Mouse (Mus musculus): Measurements from ENCODE around the gene Prr36. TPM values are rescaled to one million over a fixed set of nuclear protein-coding genes. Genes with fewer than 3 reads are reported as not detected.
A peak's percentile ranks its signal among the peaks of the same experiment; 100 is the strongest.

The Prr36 gene
- polyA plus RNA-seq, 1 experiment = 0.18 TPM

- peak within 1 kb of the TSS; percentile 97 for H3ac ChIP-seq (ENCODE audit: control insufficient read depth, insufficient read length, low read depth)
- H3K4me3 ChIP-seq (ENCODE audit: insufficient read depth, poor library complexity, severe bottlenecking) = peak within 1 kb of the TSS; percentile 52
- H3K36me3 ChIP-seq (ENCODE audit: control insufficient read depth, insufficient read depth) = peaks cover 30% of the 10 kb centered on the region
- H3K27me3 ChIP-seq (ENCODE audit: control insufficient read depth, insufficient read depth, insufficient read length) = no peaks in the 10 kb centered on the region
- H3K79me3 ChIP-seq (ENCODE audit: low read depth) = peaks cover 11% of the 10 kb centered on the region
- peak; percentile 69 for TF ChIP-seq MAX (IDR thresholded peaks at IDR 0.05)
- TF ChIP-seq MYOG (IDR thresholded peaks at IDR 0.05; ENCODE audit: control insufficient read depth, extremely low read depth, insufficient read length) = no peak
- TF ChIP-seq MYOD1 (IDR thresholded peaks at IDR 0.05; ENCODE audit: control insufficient read depth, insufficient read length, low read depth) = no peak
- TF ChIP-seq CEBPB (IDR thresholded peaks at IDR 0.05; ENCODE audit: low read depth) = no peak
- no peak for TF ChIP-seq USF1 (IDR thresholded peaks at IDR 0.05; ENCODE audit: low read depth)
- H3K79me2 ChIP-seq (ENCODE audit: control insufficient read depth, insufficient read depth) = peaks cover 21% of the 10 kb centered on the region
Measured at GRCm38 (mm10) chr8:4252934-4253841, 35.9 kb upstream of the Prr36 start, which contains the start of gene Snapc2. TSS of gene Snapc2 (plus strand) at chr8:4253080.

GRCm38 (mm10) chr8:4252116-4252760 lies 35.0 kb upstream of the Prr36 start:
- peak overlapping the region; percentile 52 for H3K4me3 ChIP-seq (ENCODE audit: insufficient read depth, poor library complexity, severe bottlenecking)
- peaks cover 31% of the 10 kb centered on the region for H3K36me3 ChIP-seq (ENCODE audit: control insufficient read depth, insufficient read depth)
- peak overlapping the region; percentile 25 for H3ac ChIP-seq (ENCODE audit: control insufficient read depth, insufficient read length, low read depth)
- peaks cover 11% of the 10 kb centered on the region for H3K79me3 ChIP-seq (ENCODE audit: low read depth)
- no peak for TF ChIP-seq MYOG (IDR thresholded peaks at IDR 0.05; ENCODE audit: control insufficient read depth, extremely low read depth, insufficient read length)
- TF ChIP-seq USF1 (IDR thresholded peaks at IDR 0.05; ENCODE audit: low read depth) = no peak
- no peak for TF ChIP-seq MAX (IDR thresholded peaks at IDR 0.05)
- TF ChIP-seq CTCF (IDR thresholded peaks at IDR 0.05; ENCODE audit: control insufficient read depth, insufficient read depth, insufficient read length) = no peak
- TF ChIP-seq CEBPB (IDR thresholded peaks at IDR 0.05; ENCODE audit: low read depth) = no peak
- no peak for TF ChIP-seq MYOD1 (IDR thresholded peaks at IDR 0.05; ENCODE audit: control insufficient read depth, insufficient read length, low read depth)
- no peak for TF ChIP-seq FOSL1 (IDR thresholded peaks at IDR 0.05; ENCODE audit: insufficient read depth, low read length, poor library complexity, severe bottlenecking)
- peaks cover 21% of the 10 kb centered on the region for H3K79me2 ChIP-seq (ENCODE audit: control insufficient read depth, insufficient read depth)
- no peaks in the 10 kb centered on the region for H3K27me3 ChIP-seq (ENCODE audit: control insufficient read depth, insufficient read depth, insufficient read length)

DNA sequence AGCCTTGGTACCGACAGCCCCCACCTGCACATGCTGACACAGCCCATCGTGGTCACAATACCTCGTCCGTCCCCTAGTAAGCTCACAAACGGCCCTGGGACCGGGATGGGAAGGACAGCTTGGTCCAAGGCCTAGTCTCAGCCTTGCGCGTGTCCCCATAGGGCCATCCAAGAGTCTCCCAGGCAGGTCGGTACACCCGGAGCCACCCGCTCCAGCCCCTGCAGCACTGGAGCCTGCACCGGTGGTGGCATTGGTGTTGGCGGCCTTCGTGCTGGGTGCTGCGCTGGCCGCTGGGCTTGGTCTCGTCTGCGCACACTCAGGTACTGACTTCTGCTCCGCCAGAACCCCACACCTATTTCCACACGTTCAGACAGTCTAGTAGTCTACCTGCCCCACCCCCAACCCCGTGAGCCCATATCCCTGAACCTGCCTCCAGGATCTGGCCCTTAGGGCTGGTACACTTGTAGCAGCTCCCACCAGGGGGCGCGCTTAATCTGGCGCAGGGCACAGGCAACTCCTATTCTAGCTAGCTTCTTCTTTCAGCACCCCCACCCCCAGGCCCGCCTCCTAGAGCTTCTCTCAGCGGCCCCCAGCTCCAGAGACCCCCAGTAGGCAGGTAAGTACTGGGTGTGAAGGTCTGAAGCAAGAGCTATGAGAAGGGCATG lies 33.2 kb upstream of the Prr36 start:
- H3K36me3 ChIP-seq (ENCODE audit: control insufficient read depth, insufficient read depth) = peaks cover 22% of the 10 kb centered on the region
- no peak overlapping the region for H3ac ChIP-seq (ENCODE audit: control insufficient read depth, insufficient read length, low read depth)
- no peak for TF ChIP-seq MYOD1 (IDR thresholded peaks at IDR 0.05; ENCODE audit: control insufficient read depth, insufficient read length, low read depth)
- no peak for TF ChIP-seq CEBPB (IDR thresholded peaks at IDR 0.05; ENCODE audit: low read depth)
- no peak for TF ChIP-seq MAX (IDR thresholded peaks at IDR 0.05)
- TF ChIP-seq CTCF (IDR thresholded peaks at IDR 0.05; ENCODE audit: control insufficient read depth, insufficient read depth, insufficient read length) = peak; percentile 80
- TF ChIP-seq FOSL1 (IDR thresholded peaks at IDR 0.05; ENCODE audit: insufficient read depth, low read length, poor library complexity, severe bottlenecking) = no peak
- peaks cover 11% of the 10 kb centered on the region for H3K79me3 ChIP-seq (ENCODE audit: low read depth)
- peaks cover 21% of the 10 kb centered on the region for H3K79me2 ChIP-seq (ENCODE audit: control insufficient read depth, insufficient read depth)
- H3K27me3 ChIP-seq (ENCODE audit: control insufficient read depth, insufficient read depth, insufficient read length) = no peaks in the 10 kb centered on the region
- H3K4me3 ChIP-seq (ENCODE audit: insufficient read depth, poor library complexity, severe bottlenecking) = no peak overlapping the region

GRCm38 (mm10) chr8:4249213-4249612 lies 32.0 kb upstream of the Prr36 start:
- no peak overlapping the region for H3K4me3 ChIP-seq (ENCODE audit: insufficient read depth, poor library complexity, severe bottlenecking)

GRCm38 (mm10) chr8:4247951-4248540 lies 30.8 kb upstream of the Prr36 start, which contains the start of gene Tgfbr3l:
TSS of gene Tgfbr3l (plus strand) at chr8:4248214.
- Histone ChIP-seq H3K79me2 (ENCODE audit: control insufficient read depth, insufficient read depth) (no peaks in the 10 kb centered on the region), H3K79me3 (ENCODE audit: low read depth) (peaks cover 1% of the 10 kb centered on the region), H3ac (ENCODE audit: control insufficient read depth, insufficient read length, low read depth) (no peak within 1 kb of the TSS), H3K36me3 (ENCODE audit: control insufficient read depth, insufficient read depth) (peaks cover 32% of the 10 kb centered on the region), H3K4me3 (ENCODE audit: insufficient read depth, poor library complexity, severe bottlenecking) (no peak within 1 kb of the TSS), H3K27me3 (ENCODE audit: control insufficient read depth, insufficient read depth, insufficient read length) (no peaks in the 10 kb centered on the region)
- TF ChIP-seq FOSL1 (IDR thresholded peaks at IDR 0.05; ENCODE audit: insufficient read depth, low read length, poor library complexity, severe bottlenecking) (no peak), MYOD1 (IDR thresholded peaks at IDR 0.05; ENCODE audit: control insufficient read depth, insufficient read length, low read depth) (no peak), USF1 (IDR thresholded peaks at IDR 0.05; ENCODE audit: low read depth) (no peak), MAX (IDR thresholded peaks at IDR 0.05) (no peak), CTCF (IDR thresholded peaks at IDR 0.05; ENCODE audit: control insufficient read depth, insufficient read depth, insufficient read length) (no peak), CEBPB (IDR thresholded peaks at IDR 0.05; ENCODE audit: low read depth) (no peak), MYOG (IDR thresholded peaks at IDR 0.05; ENCODE audit: control insufficient read depth, extremely low read depth, insufficient read length) (no peak)

More at GRCm38 (mm10) chr8:4249213-4249612, 32.0 kb upstream of the Prr36 start:
- Histone ChIP-seq H3ac (ENCODE audit: control insufficient read depth, insufficient read length, low read depth) (no peak overlapping the region), H3K36me3 (ENCODE audit: control insufficient read depth, insufficient read depth) (peaks cover 23% of the 10 kb centered on the region), H3K27me3 (ENCODE audit: control insufficient read depth, insufficient read depth, insufficient read length) (no peaks in the 10 kb centered on the region), H3K79me2 (ENCODE audit: control insufficient read depth, insufficient read depth) (peaks cover 10% of the 10 kb centered on the region), H3K79me3 (ENCODE audit: low read depth) (peaks cover 8% of the 10 kb centered on the region)
- TF ChIP-seq MAX (IDR thresholded peaks at IDR 0.05) = no peak
- no peak for TF ChIP-seq CTCF (IDR thresholded peaks at IDR 0.05; ENCODE audit: control insufficient read depth, insufficient read depth, insufficient read length)
- TF ChIP-seq MYOD1 (IDR thresholded peaks at IDR 0.05; ENCODE audit: control insufficient read depth, insufficient read length, low read depth) = no peak
- TF ChIP-seq CEBPB (IDR thresholded peaks at IDR 0.05; ENCODE audit: low read depth) = no peak

All from C2C12 (cell line).